Mouse (Mus musculus) erythroblast, embryonic 14.5 days (primary cell): Measurements from ENCODE around the gene Cdc5l.

Experiments used
- GATA1 ChIP-seq: IDR thresholded peaks from 2 replicates; pipeline ENCODE4 v1.6.1; 2012; ENCODE audit warnings: low read length, inconsistent platforms, mixed read lengths
- TAL1 ChIP-seq: IDR thresholded peaks from 3 replicates; pipeline ENCODE4 v1.6.1; 2012; ENCODE audit warnings: low read length, inconsistent platforms, mixed read lengths

GRCm38 (mm10) chr17:45433419-45434261, at the start of gene Cdc5l:
- TF ChIP-seq GATA1 (no peak), TAL1 (no peak)
